Mouse (Mus musculus): Measurements from ENCODE around the gene Idh3b. TPM values are rescaled to one million over a fixed set of nuclear protein-coding genes. Genes with fewer than 3 reads are reported as not detected.

The Idh3b gene
- polyA plus RNA-seq, 1 experiment from 2014 or later = 161 TPM

DNA sequence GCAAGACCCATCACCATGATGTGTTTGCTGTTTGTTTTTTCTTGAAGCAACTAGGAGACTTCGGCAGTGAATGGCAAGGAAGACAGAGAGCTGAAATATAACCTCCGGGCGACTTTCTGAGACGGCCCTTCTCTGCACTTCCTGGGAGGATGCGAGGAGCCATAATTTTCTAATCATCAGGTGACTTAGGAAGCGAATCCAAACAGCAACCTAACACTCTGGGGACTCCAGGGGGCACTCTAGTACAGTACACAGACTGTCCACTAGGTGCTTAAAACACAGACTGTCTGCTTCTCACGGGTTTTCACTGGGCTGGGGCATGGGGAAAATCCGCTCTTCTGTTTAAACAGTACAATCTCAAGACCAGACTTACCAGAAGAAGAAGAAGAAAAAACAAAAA is 7.1 kb upstream of the Idh3b start:
- Histone ChIP-seq H3K36me3 (no peaks in the 10 kb centered on the region), H3K9me3 (no peaks in the 10 kb centered on the region), H3K27me3 (peaks cover 7% of the 10 kb centered on the region), H3K4me1 (replicated peaks) (peaks cover 34% of the 10 kb centered on the region), H3K27ac (replicated peaks) (no peak overlapping the region), H3K9ac (0 out of 2 replicates have a peak overlapping the region, but pooled peaks have one; percentile 34), H3K4me3 (no peak overlapping the region), H3K4me2 (peak overlapping the region; percentile 27; the same call in 1 of the 2 replicates)
- WGBS = 13% methylated on average over 8 of the region's 8 CpGs
- no peak for ATAC-seq (ENCODE audit: low read depth)

DNA sequence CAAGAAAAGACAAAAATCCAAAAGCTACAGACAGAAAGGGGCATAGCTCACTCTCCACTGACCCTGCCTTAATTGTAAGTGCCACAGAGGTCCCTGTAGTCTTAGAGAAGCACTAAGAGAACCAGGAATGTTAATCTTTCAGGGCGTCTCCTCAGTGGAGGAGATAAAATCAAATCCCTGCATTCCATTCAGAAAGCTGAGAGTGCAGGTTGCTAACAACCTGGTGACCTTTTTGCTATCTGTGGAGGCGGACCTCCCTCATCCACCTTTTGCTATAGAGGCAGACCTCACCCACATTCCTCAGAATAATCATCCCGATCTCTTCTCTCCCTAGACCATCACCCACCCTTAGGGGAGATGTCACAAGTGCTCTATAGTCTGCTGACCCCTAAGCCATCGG is 4.7 kb upstream of the Idh3b start:
- 78% methylated on average over 4 of the region's 4 CpGs for WGBS
- H3K36me3 ChIP-seq = no peaks in the 10 kb centered on the region
- no peak for ATAC-seq (ENCODE audit: low read depth)

DNA sequence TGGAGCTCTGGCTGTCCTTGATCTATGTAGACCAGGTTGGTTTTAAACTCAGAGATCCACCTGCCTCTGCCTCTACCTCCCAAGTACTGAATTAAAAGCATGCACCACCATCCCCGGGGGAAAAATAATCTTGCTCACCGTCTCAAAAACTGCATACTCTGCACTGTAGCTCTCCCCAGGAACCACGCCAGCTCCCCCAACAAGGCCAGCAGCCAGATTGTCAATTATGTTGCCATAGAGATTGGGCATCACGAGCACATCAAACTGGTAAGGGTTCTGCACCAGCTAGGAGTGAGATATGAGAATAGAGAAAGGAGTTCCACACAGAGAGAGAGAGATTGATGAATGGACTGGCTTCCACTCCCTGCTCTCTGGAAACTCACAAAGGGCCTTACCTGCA is 3.5 kb downstream of the Idh3b start:
- Histone ChIP-seq H3K4me2 (no peak overlapping the region), H3K4me1 (replicated peaks) (peaks cover 35% of the 10 kb centered on the region), H3K36me3 (peaks cover 57% of the 10 kb centered on the region), H3K9me3 (no peaks in the 10 kb centered on the region), H3K4me3 (no peak overlapping the region), H3K27me3 (no peaks in the 10 kb centered on the region), H3K9ac (no peak overlapping the region), H3K27ac (replicated peaks) (no peak overlapping the region)
- 71% methylated on average over 4 of the region's 4 CpGs for WGBS
- ATAC-seq (ENCODE audit: low read depth) = no peak

More for the DNA sequence above, 4.7 kb upstream of the Idh3b start:
- H3K9me3 ChIP-seq = no peaks in the 10 kb centered on the region
- peaks cover 5% of the 10 kb centered on the region for H3K27me3 ChIP-seq
- H3K27ac ChIP-seq (replicated peaks) = no peak overlapping the region
- peaks cover 29% of the 10 kb centered on the region for H3K4me1 ChIP-seq (replicated peaks)
- no peak overlapping the region for H3K9ac ChIP-seq
- H3K4me3 ChIP-seq = no peak overlapping the region
- H3K4me2 ChIP-seq = no peak overlapping the region

DNA sequence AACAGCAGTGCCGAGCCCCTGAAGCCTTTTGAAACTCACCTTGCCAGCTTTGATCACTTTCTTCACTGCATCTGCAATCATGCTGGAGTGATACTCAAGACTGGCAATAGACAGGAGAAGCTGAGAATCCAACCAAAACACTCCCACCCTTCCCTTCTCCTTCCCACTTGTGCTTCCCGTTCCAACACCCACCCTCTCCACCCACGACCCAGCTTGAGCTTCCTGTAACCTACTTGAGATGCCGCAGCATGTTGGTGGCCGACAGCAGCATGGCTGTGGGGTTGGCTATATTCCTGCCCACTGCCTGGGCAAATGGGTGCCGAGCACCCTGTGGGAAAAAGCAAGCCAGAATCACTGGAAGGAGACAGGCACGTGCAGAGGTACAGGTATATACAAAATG is 4.1 kb downstream of the Idh3b start:
- H3K36me3 ChIP-seq = peaks cover 63% of the 10 kb centered on the region

DNA sequence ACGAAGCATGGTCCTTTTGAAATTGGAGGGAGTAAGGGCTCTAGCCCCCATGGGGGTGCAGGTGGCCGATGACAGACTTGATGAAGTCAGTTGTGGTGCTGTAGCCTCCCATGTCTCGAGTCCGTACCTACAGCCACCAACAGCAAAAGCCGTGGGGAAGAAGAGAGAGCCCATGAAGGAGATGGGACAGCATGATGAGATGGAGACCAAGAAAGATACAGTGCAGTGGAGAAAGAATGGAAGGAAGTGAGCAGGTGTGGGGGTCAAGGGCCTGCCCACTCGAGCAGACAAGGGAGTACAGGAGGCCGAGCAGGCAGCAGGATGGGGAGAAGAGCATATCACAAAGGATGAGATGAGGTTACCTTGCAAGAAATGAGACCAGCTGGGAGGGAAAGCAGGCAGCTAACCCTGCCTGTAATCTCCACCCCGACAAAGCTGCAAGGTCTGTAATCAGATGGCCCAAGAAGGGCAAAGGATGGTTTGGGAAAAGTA is 4.7 kb downstream of the Idh3b start:
- no peak for ATAC-seq (ENCODE audit: low read depth)
- WGBS = 39% methylated on average over 8 of the region's 8 CpGs
- H3K4me2 ChIP-seq = no peak overlapping the region

More for the DNA sequence above, 4.1 kb downstream of the Idh3b start:
- no peak overlapping the region for H3K9ac ChIP-seq
- H3K4me3 ChIP-seq = no peak overlapping the region
- H3K27me3 ChIP-seq = no peaks in the 10 kb centered on the region
- no peak overlapping the region for H3K4me2 ChIP-seq
- 60% methylated on average over 7 of the region's 7 CpGs for WGBS
- H3K27ac ChIP-seq (replicated peaks) = no peak overlapping the region
- H3K4me1 ChIP-seq (replicated peaks) = peaks cover 36% of the 10 kb centered on the region
- no peaks in the 10 kb centered on the region for H3K9me3 ChIP-seq
- no peak for ATAC-seq (ENCODE audit: low read depth)

GRCm38 (mm10) chr2:130275649-130276048 is 8.7 kb downstream of the Idh3b start:
- Histone ChIP-seq H3K27ac (replicated peaks) (no peak overlapping the region), H3K27me3 (no peaks in the 10 kb centered on the region), H3K4me2 (peak overlapping the region; percentile 95), H3K4me1 (replicated peaks) (peaks cover 33% of the 10 kb centered on the region), H3K36me3 (peaks cover 52% of the 10 kb centered on the region), H3K9me3 (no peaks in the 10 kb centered on the region), H3K9ac (peak overlapping the region; percentile 84; the same call in 1 of the 2 replicates), H3K4me3 (peak overlapping the region; percentile 70)
- ATAC-seq (ENCODE audit: low read depth) = no peak
- WGBS = 43% methylated on average over 6 of the region's 6 CpGs

More for the DNA sequence above, 4.7 kb downstream of the Idh3b start:
- Histone ChIP-seq H3K9ac (no peak overlapping the region), H3K4me1 (replicated peaks) (peaks cover 35% of the 10 kb centered on the region), H3K36me3 (peaks cover 63% of the 10 kb centered on the region), H3K27ac (replicated peaks) (no peak overlapping the region), H3K27me3 (no peaks in the 10 kb centered on the region), H3K9me3 (no peaks in the 10 kb centered on the region), H3K4me3 (no peak overlapping the region)

DNA sequence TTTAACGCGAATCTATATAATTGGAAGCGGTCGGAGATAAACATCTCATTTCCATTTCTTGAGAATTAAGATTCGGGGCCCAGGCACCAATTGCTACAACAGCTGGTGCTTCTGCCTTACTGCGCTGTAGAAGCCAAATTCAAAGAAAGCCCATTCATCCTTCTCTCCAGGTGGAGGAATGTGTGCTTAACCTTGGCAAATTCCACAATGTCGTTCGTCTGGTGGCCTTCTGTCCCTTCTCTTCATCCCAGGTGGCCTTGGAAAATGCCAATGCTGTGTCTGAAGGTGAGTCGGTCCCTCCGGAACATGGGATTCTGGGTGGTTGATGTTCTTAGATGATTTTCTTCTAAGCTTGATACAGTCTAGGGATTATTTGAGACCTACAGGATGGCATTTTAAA is 9.5 kb downstream of the Idh3b start:
- H3K36me3 ChIP-seq = peaks cover 44% of the 10 kb centered on the region
- peaks cover 33% of the 10 kb centered on the region for H3K4me1 ChIP-seq (replicated peaks)
- H3K27ac ChIP-seq (replicated peaks) = peak overlapping the region; percentile 91
- whole genome bisulfite sequencing = 1% methylated on average over 10 of the region's 10 CpGs
- H3K4me3 ChIP-seq = peak overlapping the region; percentile 70
- ATAC-seq (ENCODE audit: low read depth) = peak; percentile 1; the same call in 1 of the 2 replicates
- H3K27me3 ChIP-seq = no peaks in the 10 kb centered on the region
- H3K9ac ChIP-seq = peak overlapping the region; percentile 84
- H3K4me2 ChIP-seq = peak overlapping the region; percentile 95
- H3K9me3 ChIP-seq = no peaks in the 10 kb centered on the region

- H3K9me3 ChIP-seq = no peaks in the 10 kb centered on the region
- WGBS = under 1% methylated on average over 68 of the region's 68 CpGs
- peaks cover 33% of the 10 kb centered on the region for H3K4me1 ChIP-seq (replicated peaks)
- peaks cover 38% of the 10 kb centered on the region for H3K36me3 ChIP-seq
- peak within 1 kb of the TSS; percentile 94 for H3K27ac ChIP-seq (replicated peaks)
- H3K27me3 ChIP-seq = no peaks in the 10 kb centered on the region
- ATAC-seq (ENCODE audit: low read depth) = peak; percentile 98
- H3K9ac ChIP-seq = peak within 1 kb of the TSS; percentile 90
- H3K4me2 ChIP-seq = peak within 1 kb of the TSS; percentile 95
- H3K4me3 ChIP-seq = peak within 1 kb of the TSS; percentile 70
Observed at GRCm38 (mm10) chr2:130274149-130274861, 10.0 kb downstream of the Idh3b start, which contains the start of gene Nop56. Nop56 (plus strand) TSS chr2:130274430.

- H3K27ac ChIP-seq (replicated peaks) = peak overlapping the region; percentile 94
- no peaks in the 10 kb centered on the region for H3K9me3 ChIP-seq
- H3K4me1 ChIP-seq (replicated peaks) = peaks cover 33% of the 10 kb centered on the region
- H3K4me3 ChIP-seq = peak overlapping the region; percentile 70
- peak; percentile 40 for ATAC-seq (ENCODE audit: low read depth)
- peaks cover 35% of the 10 kb centered on the region for H3K36me3 ChIP-seq
- under 1% methylated on average over 14 of the region's 14 CpGs for WGBS
- H3K4me2 ChIP-seq = peak overlapping the region; percentile 73
- H3K27me3 ChIP-seq = no peaks in the 10 kb centered on the region
- peak overlapping the region; percentile 90 for H3K9ac ChIP-seq
Observed at GRCm38 (mm10) chr2:130273732-130274131, 10.6 kb downstream of the Idh3b start.

GRCm38 (mm10) chr2:130268074-130268473 is 16.3 kb downstream of the Idh3b start:
- WGBS = 72% methylated on average over 7 of the region's 7 CpGs
- no peak overlapping the region for H3K27ac ChIP-seq (replicated peaks)
- no peak overlapping the region for H3K9ac ChIP-seq
- H3K4me2 ChIP-seq = no peak overlapping the region
- no peak overlapping the region for H3K4me3 ChIP-seq
- ATAC-seq (ENCODE audit: low read depth) = no peak
- no peaks in the 10 kb centered on the region for H3K36me3 ChIP-seq
- no peaks in the 10 kb centered on the region for H3K9me3 ChIP-seq
- no peaks in the 10 kb centered on the region for H3K27me3 ChIP-seq
- H3K4me1 ChIP-seq (replicated peaks) = peaks cover 3% of the 10 kb centered on the region

- Histone ChIP-seq H3K27ac (replicated peaks) (no peak overlapping the region), H3K36me3 (no peaks in the 10 kb centered on the region), H3K4me2 (no peak overlapping the region), H3K27me3 (no peaks in the 10 kb centered on the region), H3K4me3 (no peak overlapping the region), H3K9ac (no peak overlapping the region), H3K4me1 (replicated peaks) (no peaks in the 10 kb centered on the region), H3K9me3 (no peaks in the 10 kb centered on the region)
- WGBS = 90% methylated on average over 1 of the region's 1 CpGs
- ATAC-seq (ENCODE audit: low read depth) = no peak
Observed at GRCm38 (mm10) chr2:130265520-130265919, 18.8 kb downstream of the Idh3b start.

- no peak overlapping the region for H3K9ac ChIP-seq
- H3K4me3 ChIP-seq = no peak overlapping the region
- ATAC-seq (ENCODE audit: low read depth) = no peak
- H3K27ac ChIP-seq (replicated peaks) = no peak overlapping the region
- H3K4me1 ChIP-seq (replicated peaks) = no peaks in the 10 kb centered on the region
- no peaks in the 10 kb centered on the region for H3K36me3 ChIP-seq
- H3K4me2 ChIP-seq = no peak overlapping the region
- H3K27me3 ChIP-seq = no peaks in the 10 kb centered on the region
- H3K9me3 ChIP-seq = no peaks in the 10 kb centered on the region
- 83% methylated on average over 2 of the region's 2 CpGs for WGBS
Observed at GRCm38 (mm10) chr2:130262398-130262797, 21.9 kb downstream of the Idh3b start.
